Mouse (Mus musculus): ENCODE measurements around the gene Mlana. TPM values are rescaled to one million over a fixed set of nuclear protein-coding genes. Genes with fewer than 3 reads are reported as not detected.

Mlana gene
- polyA plus RNA-seq, 1 experiment from 2014 or later, result 0.15 TPM

DNA sequence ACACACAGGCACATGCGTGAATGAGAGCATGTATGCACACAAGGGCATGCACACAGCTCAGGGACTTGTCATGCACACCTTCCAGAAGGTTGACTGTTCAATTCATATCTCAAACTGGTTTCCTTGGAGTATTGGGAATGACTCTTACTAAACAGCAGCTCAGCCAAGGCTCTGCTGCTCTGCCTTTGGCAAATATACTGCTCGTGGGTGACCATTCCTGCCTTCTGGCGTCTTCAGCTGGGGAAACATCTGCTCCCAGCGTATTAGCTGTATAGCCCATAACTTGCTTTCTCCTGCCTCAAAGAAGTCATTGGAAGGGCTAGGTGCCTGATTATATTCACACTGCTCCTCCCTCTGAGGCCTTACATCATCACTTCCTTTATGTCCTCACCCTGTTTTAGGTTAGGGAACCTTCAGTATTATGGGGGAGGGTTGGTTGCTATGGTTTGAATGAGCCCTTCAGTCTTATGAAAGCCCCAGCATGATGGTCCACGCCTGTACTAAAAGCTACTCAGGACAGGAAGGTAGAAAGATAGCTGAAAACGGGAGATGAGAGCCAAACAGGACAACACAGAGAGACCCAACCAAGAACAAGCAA is 19.3 kb upstream of the Mlana start:
- Histone ChIP-seq H3K27me3 (ENCODE audit: insufficient read depth, poor library complexity, severe bottlenecking) (peaks cover 26% of the 10 kb centered on the region; the same call in 1 of the 2 replicates), H3K4me1 (no peaks in the 10 kb centered on the region), H3K4me3 (no peak overlapping the region), H3K9me3 (no peaks in the 10 kb centered on the region), H3K36me3 (no peaks in the 10 kb centered on the region), H3K27ac (no peak overlapping the region)
- DNase-seq (ENCODE audit: low spot score), result no peak
- WGBS, result 78% methylated on average over 6 of the region's 6 CpGs

DNA sequence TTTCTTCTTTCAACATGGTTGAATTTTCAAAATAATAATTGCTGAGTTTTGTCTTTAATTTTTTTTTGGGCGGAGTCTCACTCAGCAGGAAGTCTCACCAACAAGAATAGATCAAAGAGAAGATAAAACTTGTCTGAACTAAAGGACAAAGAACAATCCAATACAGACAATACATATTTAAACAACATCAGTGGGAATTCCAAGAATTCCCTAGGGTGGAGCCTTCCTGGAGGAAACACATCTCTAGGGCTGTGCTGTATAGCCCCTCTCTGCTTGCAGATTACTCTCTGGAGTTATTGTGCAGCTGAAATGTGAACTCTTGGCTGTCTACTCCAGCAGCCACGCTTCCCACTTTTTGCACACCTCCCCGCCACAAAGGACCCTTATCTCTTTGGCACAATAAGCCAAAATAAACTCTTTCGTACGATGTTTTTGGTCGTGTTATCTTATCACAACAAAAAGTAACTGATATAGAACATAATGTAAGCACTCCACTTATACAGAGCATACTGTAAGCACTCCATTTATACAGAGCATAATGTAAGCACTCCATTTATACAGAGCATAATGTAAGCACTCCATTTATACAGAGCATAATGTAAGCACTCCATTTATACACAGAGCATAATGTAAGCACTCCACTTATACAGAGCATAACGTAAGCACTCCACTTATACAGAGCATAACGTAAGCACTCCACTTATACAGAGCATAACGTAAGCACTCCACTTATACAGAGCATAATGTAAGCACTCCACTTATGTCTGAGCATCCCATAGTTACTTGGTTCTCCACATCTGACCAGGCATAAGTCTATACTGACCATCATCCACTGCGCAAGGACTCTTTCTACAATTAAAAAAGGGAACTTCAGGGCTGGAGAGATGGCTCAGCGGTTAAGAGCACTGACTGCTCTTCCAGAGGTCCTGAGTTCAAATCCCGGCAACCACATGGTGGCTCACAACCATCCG is 17.2 kb upstream of the Mlana start:
- Histone ChIP-seq H3K27ac (no peak overlapping the region), H3K36me3 (no peaks in the 10 kb centered on the region), H3K4me1 (no peaks in the 10 kb centered on the region), H3K9me3 (0 out of 2 replicates have a peak, but pooled peaks cover 5% of the 10 kb centered on the region), H3K4me3 (no peak overlapping the region), H3K27me3 (ENCODE audit: insufficient read depth, poor library complexity, severe bottlenecking) (peaks cover 12% of the 10 kb centered on the region; the same call in 1 of the 2 replicates)
- WGBS, result 62% methylated on average over 13 of the region's 13 CpGs
- no peak for DNase-seq (ENCODE audit: low spot score)

DNA sequence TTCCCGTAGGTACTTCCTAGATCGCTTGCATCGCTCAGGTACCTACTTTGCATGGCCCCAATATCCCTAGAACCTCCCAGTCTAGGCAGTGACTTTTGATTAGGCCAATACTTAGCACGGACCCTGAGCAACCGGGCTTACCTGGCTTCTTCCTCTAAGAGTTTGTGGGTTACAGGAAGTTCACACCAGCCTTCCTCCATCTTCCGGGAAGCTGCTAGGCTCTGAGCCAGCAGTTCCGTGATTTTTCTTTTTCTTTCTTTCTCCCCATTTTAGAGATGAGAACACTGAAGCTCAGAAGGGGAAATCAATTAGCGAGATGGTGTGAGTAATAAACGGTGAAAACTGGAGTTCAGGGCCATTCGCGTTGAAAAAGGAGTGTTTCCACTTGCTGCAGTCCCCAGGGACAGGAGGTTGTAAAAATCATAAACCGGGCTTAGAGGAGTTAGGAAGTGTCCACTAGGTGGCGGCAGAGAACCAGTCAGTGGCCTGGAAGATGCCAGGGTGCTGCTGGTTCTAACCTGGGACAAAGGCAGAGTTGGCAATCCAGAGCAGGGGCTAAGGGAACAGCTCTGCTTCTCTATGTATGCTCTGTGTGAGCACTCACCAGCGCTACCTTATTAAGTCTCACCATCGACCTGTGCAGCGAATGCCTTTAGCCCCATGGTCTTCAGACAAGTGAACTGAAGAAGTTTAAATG is 13.6 kb upstream of the Mlana start:
- Histone ChIP-seq H3K36me3 (no peaks in the 10 kb centered on the region), H3K4me1 (no peaks in the 10 kb centered on the region), H3K4me3 (no peak overlapping the region), H3K9me3 (0 out of 2 replicates have a peak, but pooled peaks cover 5% of the 10 kb centered on the region), H3K27me3 (ENCODE audit: insufficient read depth, poor library complexity, severe bottlenecking) (peaks cover 1% of the 10 kb centered on the region; the same call in 1 of the 2 replicates), H3K27ac (no peak overlapping the region)
- 51% methylated on average over 16 of the region's 16 CpGs for WGBS
- no peak for DNase-seq (ENCODE audit: low spot score)

DNA sequence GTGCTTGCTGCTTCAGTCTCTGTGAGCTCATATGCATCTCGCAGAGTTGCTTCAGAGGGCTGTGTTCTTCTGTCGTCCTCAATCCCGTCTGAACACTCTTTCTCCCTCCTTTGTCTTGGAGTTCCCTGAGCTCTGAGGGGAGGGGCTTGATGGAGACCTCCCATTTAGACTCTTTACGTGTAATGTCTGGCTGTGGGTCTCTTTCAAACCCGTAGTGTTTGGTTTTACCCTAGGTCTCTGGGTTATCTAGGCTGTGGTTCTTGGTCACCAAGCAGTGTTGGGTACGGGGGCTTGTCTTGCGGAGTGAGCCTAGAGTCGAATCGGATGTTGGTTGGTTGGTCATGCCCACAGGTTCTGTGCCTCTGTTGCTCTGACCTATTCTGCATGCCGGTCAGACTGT is 2.6 kb upstream of the Mlana start:
- H3K27me3 ChIP-seq (ENCODE audit: insufficient read depth, poor library complexity, severe bottlenecking), result no peaks in the 10 kb centered on the region
- no peak overlapping the region for H3K4me3 ChIP-seq
- WGBS, result 91% methylated on average over 10 of the region's 10 CpGs

DNA sequence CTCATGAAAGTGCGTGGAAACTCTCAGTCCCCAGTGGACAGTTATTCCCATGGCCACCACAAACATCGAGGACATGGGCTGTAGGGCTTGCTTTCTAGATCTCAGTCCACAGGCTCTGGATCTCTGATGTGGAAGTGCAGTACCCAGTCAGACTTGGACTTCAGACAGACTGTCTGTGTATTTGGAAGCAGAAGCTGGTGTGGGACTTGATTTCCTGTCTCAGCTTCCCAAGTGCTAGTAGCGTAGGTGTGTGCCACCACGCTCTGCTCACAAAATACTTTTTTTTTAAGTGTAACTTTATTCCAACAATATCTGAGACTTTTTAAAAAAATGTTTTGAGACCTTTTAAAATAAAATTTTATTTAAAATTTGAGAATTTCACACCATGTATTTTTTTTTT is 1.3 kb upstream of the Mlana start:
- Histone ChIP-seq H3K36me3 (no peaks in the 10 kb centered on the region), H3K9me3 (no peaks in the 10 kb centered on the region), H3K4me1 (peaks cover 15% of the 10 kb centered on the region), H3K27ac (no peak overlapping the region), H3K4me3 (no peak overlapping the region), H3K27me3 (ENCODE audit: insufficient read depth, poor library complexity, severe bottlenecking) (no peaks in the 10 kb centered on the region)
- 92% methylated on average over 4 of the region's 4 CpGs for WGBS
- no peak for DNase-seq (ENCODE audit: low spot score)

More for the DNA sequence above, 2.6 kb upstream of the Mlana start:
- Histone ChIP-seq H3K9me3 (no peaks in the 10 kb centered on the region), H3K27ac (no peak overlapping the region), H3K4me1 (peaks cover 15% of the 10 kb centered on the region), H3K36me3 (no peaks in the 10 kb centered on the region)
- no peak for DNase-seq (ENCODE audit: low spot score)

DNA sequence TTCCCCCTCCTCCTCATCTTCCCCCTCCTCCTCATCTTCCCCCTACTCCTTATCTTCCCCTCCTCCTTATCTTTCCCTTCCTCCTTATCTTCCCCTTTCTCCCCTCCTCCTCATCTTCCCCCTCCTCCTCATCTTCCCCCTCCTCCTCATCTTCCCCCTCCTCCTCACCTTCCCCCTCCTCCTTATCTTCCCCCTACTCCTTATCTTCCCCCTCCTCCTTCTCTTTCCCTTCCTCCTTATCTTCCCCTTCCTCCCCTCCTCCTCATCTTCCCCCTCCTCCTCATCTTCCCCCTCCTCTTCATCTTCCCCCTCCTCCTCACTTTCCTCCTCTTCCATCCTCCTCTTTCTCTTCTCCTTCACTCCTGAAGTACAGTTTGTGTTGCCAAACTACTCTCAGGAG is 784 bp upstream of the Mlana start:
- H3K4me1 ChIP-seq, result peaks cover 15% of the 10 kb centered on the region
- H3K36me3 ChIP-seq, result no peaks in the 10 kb centered on the region
- no peaks in the 10 kb centered on the region for H3K27me3 ChIP-seq (ENCODE audit: insufficient read depth, poor library complexity, severe bottlenecking)
- H3K4me3 ChIP-seq, result no peak overlapping the region
- H3K9me3 ChIP-seq, result no peaks in the 10 kb centered on the region
- DNase-seq (ENCODE audit: low spot score), result no peak
- H3K27ac ChIP-seq, result peak overlapping the region; percentile 30; the same call in 1 of the 2 replicates

DNA sequence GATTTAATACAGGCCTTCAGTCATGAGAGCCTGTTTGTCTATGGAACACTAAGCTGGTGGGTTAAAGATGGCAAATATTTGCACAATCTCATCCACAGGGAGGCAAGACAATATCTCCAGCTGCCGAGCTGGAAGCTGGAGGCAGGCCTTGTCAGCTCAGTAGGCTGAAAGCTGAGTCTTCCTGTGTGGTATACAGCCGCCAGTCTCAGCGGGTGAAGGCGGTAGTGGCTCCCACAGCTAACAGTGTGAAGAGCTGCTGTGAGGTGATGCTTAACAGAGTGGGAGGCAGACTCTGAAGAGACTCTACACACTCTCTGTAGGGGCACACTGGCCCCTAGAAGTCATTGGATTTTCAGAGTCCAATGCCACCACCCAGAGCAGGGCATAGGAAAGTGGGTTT is 4.1 kb downstream of the Mlana start:
- DNase-seq (ENCODE audit: low spot score), result peak; percentile 61
- Histone ChIP-seq H3K4me1 (peaks cover 29% of the 10 kb centered on the region), H3K4me3 (no peak overlapping the region), H3K9me3 (no peaks in the 10 kb centered on the region), H3K27ac (no peak overlapping the region), H3K27me3 (ENCODE audit: insufficient read depth, poor library complexity, severe bottlenecking) (no peaks in the 10 kb centered on the region), H3K36me3 (no peaks in the 10 kb centered on the region)
- 54% methylated on average over 4 of the region's 4 CpGs for WGBS

DNA sequence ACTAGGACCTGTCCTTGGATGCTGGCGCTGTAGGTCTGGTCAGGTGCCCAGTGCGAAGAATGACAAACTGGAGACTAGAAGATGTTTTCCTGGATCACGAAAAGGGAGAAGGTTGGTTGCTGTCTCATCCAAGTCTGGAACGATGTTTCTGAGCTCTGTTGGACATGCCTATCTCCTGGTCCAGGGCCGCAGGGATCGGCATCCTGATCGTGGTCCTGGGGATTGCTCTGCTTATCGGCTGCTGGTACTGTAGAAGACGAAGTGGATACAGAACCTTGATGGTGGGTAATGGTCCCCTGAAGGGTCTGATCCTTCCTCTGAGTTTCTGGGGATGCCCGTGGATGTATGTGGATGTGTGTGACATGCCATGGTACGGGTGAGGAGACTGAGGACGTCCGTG is 6.8 kb downstream of the Mlana start:
- Histone ChIP-seq H3K4me1 (peaks cover 19% of the 10 kb centered on the region), H3K36me3 (no peaks in the 10 kb centered on the region), H3K27ac (no peak overlapping the region), H3K9me3 (no peaks in the 10 kb centered on the region), H3K4me3 (no peak overlapping the region), H3K27me3 (ENCODE audit: insufficient read depth, poor library complexity, severe bottlenecking) (no peaks in the 10 kb centered on the region)
- no peak for DNase-seq (ENCODE audit: low spot score)
- WGBS, result 87% methylated on average over 13 of the region's 13 CpGs

DNA sequence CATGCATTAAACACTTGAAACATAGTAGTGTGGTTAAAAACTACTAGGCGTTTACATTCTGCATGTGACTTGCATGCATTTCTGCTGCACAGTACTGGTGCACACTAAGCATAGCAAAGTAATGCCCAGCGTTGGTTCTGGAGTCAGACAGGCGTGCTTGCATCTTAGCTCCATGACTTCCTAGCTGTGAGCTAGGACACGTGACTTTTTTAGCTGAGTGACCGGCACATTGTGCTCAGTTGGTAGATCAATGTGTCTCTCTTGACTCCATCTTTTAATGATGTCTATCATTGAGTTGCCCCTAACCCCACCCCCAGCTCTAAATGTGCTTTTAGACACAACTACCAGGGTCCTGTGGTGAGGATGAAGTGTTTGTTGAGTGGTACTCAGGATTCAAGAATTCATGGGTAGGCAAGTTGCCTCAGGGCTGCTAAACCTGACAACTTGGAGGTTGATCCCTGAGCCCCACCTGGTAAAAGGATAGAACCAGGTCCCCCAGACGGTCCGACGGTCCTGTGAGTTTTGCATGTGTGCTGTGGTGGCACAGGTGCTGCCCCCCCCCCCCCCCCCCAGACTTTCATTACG is 9.8 kb downstream of the Mlana start:
- 85% methylated on average over 9 of the region's 9 CpGs for WGBS
- Histone ChIP-seq H3K9me3 (no peaks in the 10 kb centered on the region), H3K27me3 (ENCODE audit: insufficient read depth, poor library complexity, severe bottlenecking) (no peaks in the 10 kb centered on the region), H3K27ac (no peak overlapping the region), H3K36me3 (no peaks in the 10 kb centered on the region), H3K4me1 (peaks cover 16% of the 10 kb centered on the region), H3K4me3 (no peak overlapping the region)
- no peak for DNase-seq (ENCODE audit: low spot score)

DNA sequence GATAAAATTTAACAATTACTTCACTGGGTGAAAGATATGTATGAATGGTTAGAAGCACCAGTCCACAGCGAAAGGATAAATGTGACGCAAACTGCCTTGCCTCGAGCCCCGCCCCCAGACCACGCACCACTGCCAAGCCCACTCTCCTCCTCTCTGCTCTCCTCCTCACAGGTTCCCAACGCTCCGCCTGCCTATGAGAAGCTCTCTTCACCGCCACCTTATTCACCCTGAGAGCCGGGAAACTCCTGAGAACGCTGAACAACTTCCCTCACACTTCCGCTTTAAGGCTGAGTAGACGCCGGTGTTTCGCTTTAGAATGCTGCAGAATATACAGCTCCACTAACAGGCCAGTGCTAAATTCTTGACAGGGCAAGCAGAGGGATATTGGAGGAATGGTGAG is 10.4 kb downstream of the Mlana start:
- H3K4me1 ChIP-seq, result peaks cover 10% of the 10 kb centered on the region
- H3K4me3 ChIP-seq, result peak overlapping the region; percentile 20; the same call in 1 of the 2 replicates
- DNase-seq (ENCODE audit: low spot score), result no peak
- 56% methylated on average over 14 of the region's 14 CpGs for WGBS
- no peaks in the 10 kb centered on the region for H3K9me3 ChIP-seq
- H3K27me3 ChIP-seq (ENCODE audit: insufficient read depth, poor library complexity, severe bottlenecking), result no peaks in the 10 kb centered on the region
- no peaks in the 10 kb centered on the region for H3K36me3 ChIP-seq
- H3K27ac ChIP-seq, result no peak overlapping the region

DNA sequence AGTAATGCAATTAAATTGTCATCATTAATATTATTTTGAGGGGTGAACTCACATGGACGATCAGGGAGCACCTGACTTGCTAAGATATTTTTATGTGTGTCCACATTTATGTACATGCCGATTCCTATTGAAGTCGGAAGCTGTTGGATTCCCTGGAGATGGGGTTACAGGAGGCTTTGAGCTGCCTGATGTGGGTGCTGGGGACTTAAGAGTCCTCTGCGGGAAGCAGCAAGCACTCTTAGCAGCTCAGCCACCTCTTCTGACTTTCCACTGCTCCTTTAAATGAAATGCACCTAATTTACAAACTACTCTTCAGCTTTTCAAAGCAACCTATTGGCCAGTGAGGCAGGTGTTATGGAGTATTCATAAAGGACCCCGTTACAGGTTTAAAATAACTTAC is 10.8 kb downstream of the Mlana start:
- no peak overlapping the region for H3K4me3 ChIP-seq
- no peaks in the 10 kb centered on the region for H3K9me3 ChIP-seq
- no peaks in the 10 kb centered on the region for H3K27me3 ChIP-seq (ENCODE audit: insufficient read depth, poor library complexity, severe bottlenecking)
- no peak overlapping the region for H3K27ac ChIP-seq
- no peak for DNase-seq (ENCODE audit: low spot score)
- 71% methylated on average over 5 of the region's 5 CpGs for WGBS
- peaks cover 5% of the 10 kb centered on the region for H3K4me1 ChIP-seq
- no peaks in the 10 kb centered on the region for H3K36me3 ChIP-seq

DNA sequence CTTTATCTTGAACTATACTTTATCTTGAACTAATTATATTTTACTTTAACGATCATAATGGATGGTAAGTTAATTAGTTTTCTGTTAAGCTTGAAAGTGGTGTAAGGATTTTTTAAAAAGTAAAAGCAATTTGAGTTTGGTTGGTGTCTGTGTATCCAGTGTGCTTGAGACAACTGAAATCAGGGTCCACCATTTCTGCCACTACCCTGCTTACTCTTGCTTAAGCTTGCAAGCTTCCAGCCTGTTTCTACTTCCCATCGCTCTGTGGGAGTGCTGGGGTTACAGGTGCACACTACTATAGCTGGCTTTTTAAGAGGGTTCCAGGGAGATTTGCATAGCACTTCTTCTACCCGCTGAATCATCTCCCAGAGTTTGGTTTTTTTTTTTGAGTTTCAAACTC is 11.8 kb downstream of the Mlana start:
- Histone ChIP-seq H3K27me3 (ENCODE audit: insufficient read depth, poor library complexity, severe bottlenecking) (no peaks in the 10 kb centered on the region), H3K4me3 (no peak overlapping the region), H3K36me3 (no peaks in the 10 kb centered on the region), H3K27ac (no peak overlapping the region), H3K9me3 (no peaks in the 10 kb centered on the region), H3K4me1 (peaks cover 3% of the 10 kb centered on the region; the same call in 1 of the 2 replicates)
- WGBS, result 78% methylated on average over 3 of the region's 3 CpGs
- DNase-seq (ENCODE audit: low spot score), result no peak

Data from heart, embryonic 10.5 days (tissue).